Mouse (Mus musculus): ENCODE results near the gene Tctn3.

Tctn3 gene

GRCm38 (mm10) chr19:40555136-40555535, 56.9 kb downstream of the Tctn3 start:
- no peak for DNase-seq (ENCODE audit: low spot score in 2 of 2)

GRCm38 (mm10) chr19:40554343-40554742, 57.7 kb downstream of the Tctn3 start:
- DNase-seq (ENCODE audit: low spot score in 2 of 2): no peak

GRCm38 (mm10) chr19:40553849-40554248, 58.2 kb downstream of the Tctn3 start:
- DNase-seq (ENCODE audit: low spot score in 2 of 2): no peak

- DNase-seq (ENCODE audit: low spot score in 2 of 2): no peak
Observed at GRCm38 (mm10) chr19:40553014-40553789, 58.8 kb downstream of the Tctn3 start.

- DNase-seq (ENCODE audit: low spot score in 2 of 2): no peak
Observed at GRCm38 (mm10) chr19:40549516-40550135, 62.4 kb downstream of the Tctn3 start.

- no peak for DNase-seq (ENCODE audit: low spot score in 2 of 2)
Observed at GRCm38 (mm10) chr19:40548796-40549515, 63.1 kb downstream of the Tctn3 start.

- DNase-seq (ENCODE audit: low spot score in 2 of 2): no peak
Observed at GRCm38 (mm10) chr19:40548386-40548785, 63.6 kb downstream of the Tctn3 start.

Data from urinary bladder, postnatal 4 days (tissue).